Mouse (Mus musculus): ENCODE measurements around the gene Tead2. TPM values are rescaled to one million over a fixed set of nuclear protein-coding genes. Genes with fewer than 3 reads are reported as not detected.
A peak's percentile ranks its signal among the peaks of the same experiment; 100 is the strongest.

Tead2 gene
- polyA plus RNA-seq, 1 experiment from 2014 or later, result 324 TPM

DNA sequence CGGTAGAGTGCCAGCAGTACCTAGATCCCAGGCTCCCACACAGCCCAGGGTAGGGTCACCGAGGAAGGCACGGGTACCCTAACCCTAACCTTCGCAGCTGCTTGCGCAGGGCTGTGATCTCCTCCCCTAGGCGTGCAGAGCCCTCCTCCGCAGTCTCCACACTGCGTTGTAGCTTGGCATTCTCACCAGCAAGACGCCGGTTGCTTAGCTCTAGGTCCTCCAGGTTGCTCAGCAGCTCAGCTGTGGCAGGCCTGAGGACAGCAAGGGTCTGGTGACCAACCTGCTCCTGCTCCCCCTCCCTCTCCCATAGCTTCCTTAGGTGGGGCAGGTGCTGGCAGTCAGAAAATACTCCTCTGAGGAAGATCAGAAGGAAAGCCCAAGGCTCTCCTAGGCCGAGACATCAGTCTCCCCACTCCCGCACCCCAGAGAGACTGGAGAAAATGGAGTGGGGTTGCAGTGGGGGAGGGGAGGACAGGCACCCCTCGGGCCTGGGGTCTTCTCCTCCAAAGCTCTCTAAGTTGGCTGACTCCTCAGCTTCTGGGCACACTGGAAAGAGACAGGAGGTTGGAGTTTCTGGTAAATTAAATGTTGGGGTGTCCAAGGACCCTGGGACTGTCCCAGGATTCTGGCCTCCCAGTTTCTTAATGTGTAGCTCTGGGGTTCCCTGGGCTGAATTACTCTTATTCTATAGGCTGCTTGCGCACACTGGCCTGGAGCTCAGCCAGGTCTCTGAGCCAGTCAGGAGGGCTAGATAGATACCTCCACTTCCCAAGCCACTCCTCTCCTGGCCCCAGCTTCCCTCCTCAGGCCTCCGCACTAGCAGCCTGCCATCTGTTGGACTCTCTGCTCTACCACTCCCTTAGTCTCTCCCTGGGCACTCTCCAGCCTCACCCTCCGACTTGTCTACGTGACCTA is 21.4 kb upstream of the Tead2 start:
- Histone ChIP-seq H3K36me3 (no peaks in the 10 kb centered on the region), H3K4me3 (no peak overlapping the region), H3K9me3 (no peaks in the 10 kb centered on the region), H3K27ac (peak overlapping the region; percentile 18; the same call in 1 of the 2 replicates), H3K27me3 (ENCODE audit: insufficient read depth, poor library complexity, severe bottlenecking) (peaks cover 54% of the 10 kb centered on the region), H3K4me1 (replicated peaks) (peaks cover 66% of the 10 kb centered on the region)
- whole genome bisulfite sequencing, result 71% methylated on average over 17 of the region's 17 CpGs
- DNase-seq (ENCODE audit: low spot score), result no peak

DNA sequence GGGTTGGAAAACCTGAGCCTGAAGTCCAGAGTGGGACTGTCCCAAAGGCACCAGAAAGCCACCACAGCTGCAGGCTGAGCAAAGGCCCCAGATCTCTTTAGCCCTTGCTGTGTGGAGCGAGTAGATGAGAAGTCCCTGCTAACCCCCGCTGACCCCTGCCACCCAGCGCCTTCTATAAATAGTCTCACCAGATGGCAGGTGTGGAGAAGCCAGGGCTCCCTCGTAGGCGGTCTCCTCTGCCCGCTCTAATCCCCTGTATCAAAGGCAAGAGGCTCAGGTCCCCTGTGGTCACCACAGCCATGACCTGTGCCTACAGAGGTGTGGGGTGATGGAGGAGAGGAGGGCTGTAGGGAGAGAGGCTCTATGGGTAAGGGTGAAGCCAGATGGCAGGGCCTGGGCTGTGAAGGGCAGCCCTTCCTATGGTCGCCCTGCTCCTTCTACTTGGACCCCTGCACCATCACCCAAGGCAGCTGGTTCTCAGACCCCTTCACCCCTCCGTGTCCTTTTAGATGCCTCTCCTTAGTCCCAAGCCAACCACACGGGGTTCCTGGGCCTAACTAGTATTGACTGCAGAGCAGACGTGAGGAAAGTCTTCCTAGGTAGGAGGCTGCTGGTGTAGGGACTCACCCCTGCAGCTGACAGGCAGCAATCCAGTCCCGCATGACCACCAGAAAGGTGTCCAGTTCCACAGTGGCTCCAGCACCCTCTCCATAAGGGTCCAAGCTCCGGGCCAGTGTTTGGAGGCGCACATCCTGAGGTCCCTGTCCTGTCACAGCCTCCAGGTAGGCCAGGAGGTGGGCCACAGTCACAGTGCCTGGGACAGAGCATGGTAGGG is 20.0 kb upstream of the Tead2 start:
- Histone ChIP-seq H3K36me3 (no peaks in the 10 kb centered on the region), H3K9me3 (no peaks in the 10 kb centered on the region), H3K4me3 (no peak overlapping the region), H3K27me3 (ENCODE audit: insufficient read depth, poor library complexity, severe bottlenecking) (peaks cover 50% of the 10 kb centered on the region), H3K4me1 (replicated peaks) (peaks cover 66% of the 10 kb centered on the region), H3K27ac (0 out of 2 replicates have a peak overlapping the region, but pooled peaks have one; percentile 45)
- DNase-seq (ENCODE audit: low spot score), result no peak
- WGBS, result 58% methylated on average over 13 of the region's 13 CpGs

DNA sequence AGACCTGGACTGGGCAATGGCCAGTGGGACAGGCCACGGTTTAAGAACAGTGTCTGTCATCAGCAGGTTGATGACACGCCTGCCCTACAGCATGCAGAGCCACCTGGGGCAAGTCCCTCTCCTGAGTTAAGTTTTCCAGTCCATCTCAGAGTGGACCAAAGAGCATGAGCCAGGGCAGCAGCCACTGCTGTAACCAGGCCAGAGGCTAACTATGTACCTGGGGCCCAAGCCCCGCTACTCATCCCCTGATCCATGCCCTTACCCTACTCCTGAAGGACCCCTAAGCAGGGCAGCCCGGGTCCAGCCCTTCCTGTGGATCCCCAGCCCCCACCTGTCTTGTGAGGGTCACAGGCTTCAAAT is 19.4 kb upstream of the Tead2 start:
- Histone ChIP-seq H3K27ac (peak overlapping the region; percentile 45; the same call in 1 of the 2 replicates), H3K4me3 (no peak overlapping the region), H3K36me3 (no peaks in the 10 kb centered on the region), H3K27me3 (ENCODE audit: insufficient read depth, poor library complexity, severe bottlenecking) (peaks cover 49% of the 10 kb centered on the region), H3K4me1 (replicated peaks) (peaks cover 62% of the 10 kb centered on the region), H3K9me3 (no peaks in the 10 kb centered on the region)
- 77% methylated on average over 4 of the region's 4 CpGs for WGBS
- no peak for DNase-seq (ENCODE audit: low spot score)

DNA sequence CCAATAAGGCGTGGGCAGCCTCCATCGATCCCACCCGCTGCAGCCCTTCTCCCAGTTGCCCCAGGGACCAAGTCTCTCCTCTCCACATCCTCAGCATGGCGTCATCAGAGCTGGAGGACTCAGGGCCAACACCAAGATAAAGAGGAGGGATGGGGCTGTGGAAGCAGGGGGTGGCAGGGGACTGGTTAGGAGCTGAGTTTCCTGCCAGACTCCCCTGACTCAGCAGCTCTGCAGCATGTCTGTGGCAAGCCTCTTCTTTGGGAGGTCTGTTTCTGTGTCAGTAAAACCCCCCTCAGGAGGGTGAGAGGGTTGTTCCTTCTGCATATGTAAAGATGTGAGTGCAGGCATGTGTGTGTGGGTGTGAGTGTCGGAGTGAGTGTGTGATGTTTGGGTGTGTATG is 18.6 kb upstream of the Tead2 start:
- peaks cover 49% of the 10 kb centered on the region for H3K27me3 ChIP-seq (ENCODE audit: insufficient read depth, poor library complexity, severe bottlenecking)
- peak overlapping the region; percentile 45 for H3K27ac ChIP-seq
- no peaks in the 10 kb centered on the region for H3K9me3 ChIP-seq
- no peak overlapping the region for H3K4me3 ChIP-seq
- no peaks in the 10 kb centered on the region for H3K36me3 ChIP-seq
- WGBS, result 68% methylated on average over 5 of the region's 5 CpGs
- peaks cover 55% of the 10 kb centered on the region for H3K4me1 ChIP-seq (replicated peaks)
- no peak for DNase-seq (ENCODE audit: low spot score)

DNA sequence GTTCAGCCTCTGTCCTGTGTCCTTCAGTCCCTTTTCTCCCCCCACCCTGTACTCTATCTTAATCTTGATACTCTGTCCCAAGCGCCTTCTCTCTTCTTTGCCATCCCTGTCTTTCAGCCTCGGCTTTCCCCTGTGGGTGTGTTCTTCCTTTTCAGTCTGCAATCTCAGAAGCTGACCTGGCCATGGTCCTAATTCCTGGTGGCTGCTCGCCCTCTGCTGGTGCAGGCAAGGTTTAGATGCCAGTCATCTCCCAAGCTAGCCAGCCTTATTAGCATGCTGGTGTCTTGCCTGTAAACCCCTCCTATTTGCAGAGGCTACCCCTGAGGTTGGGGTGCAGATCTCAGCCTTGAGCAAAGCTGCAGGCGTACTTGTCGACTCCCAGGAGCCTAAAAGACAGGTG is 17.1 kb upstream of the Tead2 start:
- peaks cover 51% of the 10 kb centered on the region for H3K27me3 ChIP-seq (ENCODE audit: insufficient read depth, poor library complexity, severe bottlenecking)
- peak overlapping the region; percentile 50; the same call in 1 of the 2 replicates for H3K27ac ChIP-seq
- H3K4me1 ChIP-seq (replicated peaks), result peaks cover 45% of the 10 kb centered on the region
- DNase-seq (ENCODE audit: low spot score), result peak; percentile 76
- H3K36me3 ChIP-seq, result no peaks in the 10 kb centered on the region
- WGBS, result 15% methylated on average over 5 of the region's 5 CpGs
- no peak overlapping the region for H3K4me3 ChIP-seq
- no peaks in the 10 kb centered on the region for H3K9me3 ChIP-seq

DNA sequence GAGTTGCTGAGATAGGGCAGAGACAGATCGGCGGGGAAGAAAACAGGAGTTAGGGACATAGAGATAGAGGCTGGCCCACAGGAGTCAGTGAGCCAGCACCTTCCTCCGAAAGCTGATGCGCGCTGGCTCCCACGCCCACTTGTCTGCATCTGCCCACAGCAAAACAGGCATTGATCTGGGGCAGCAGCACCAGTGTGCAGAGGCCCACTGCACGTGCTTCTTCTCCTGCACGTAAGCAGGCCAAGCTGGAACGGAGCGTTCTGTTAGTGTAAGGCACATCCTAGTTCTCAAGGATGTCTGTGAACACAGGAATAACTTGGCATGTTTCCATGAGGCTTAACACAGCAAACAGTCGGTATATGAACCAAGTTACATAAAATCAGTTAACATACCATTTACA is 16.6 kb upstream of the Tead2 start:
- H3K36me3 ChIP-seq, result no peaks in the 10 kb centered on the region
- no peak for DNase-seq (ENCODE audit: low spot score)
- H3K9me3 ChIP-seq, result no peaks in the 10 kb centered on the region
- H3K27ac ChIP-seq, result no peak overlapping the region
- peaks cover 42% of the 10 kb centered on the region for H3K4me1 ChIP-seq (replicated peaks)
- WGBS, result 84% methylated on average over 11 of the region's 11 CpGs
- peaks cover 51% of the 10 kb centered on the region for H3K27me3 ChIP-seq (ENCODE audit: insufficient read depth, poor library complexity, severe bottlenecking)
- H3K4me3 ChIP-seq, result no peak overlapping the region

DNA sequence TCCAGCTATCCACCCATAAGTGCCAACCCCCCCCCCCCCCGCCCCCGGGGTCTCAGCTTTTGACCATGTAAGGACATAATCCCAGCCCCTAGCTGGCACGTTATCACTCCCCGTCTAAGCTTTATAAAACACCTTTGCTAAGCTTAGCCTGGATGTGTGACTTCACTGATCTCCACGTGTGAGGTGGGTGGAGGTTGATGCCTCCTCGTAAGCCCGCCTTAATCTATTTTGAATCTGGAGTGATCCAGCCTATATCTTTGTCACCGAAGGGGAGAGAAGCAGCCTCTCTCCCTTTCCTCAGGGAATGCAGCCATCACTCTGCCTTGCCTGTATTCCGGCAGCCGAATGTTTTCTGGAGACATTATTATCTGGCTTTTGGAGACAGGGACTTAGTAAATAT is 12.9 kb upstream of the Tead2 start:
- H3K4me1 ChIP-seq (replicated peaks), result peaks cover 17% of the 10 kb centered on the region
- no peak for DNase-seq (ENCODE audit: low spot score)
- 61% methylated on average over 10 of the region's 10 CpGs for WGBS
- H3K9me3 ChIP-seq, result no peaks in the 10 kb centered on the region
- H3K27me3 ChIP-seq (ENCODE audit: insufficient read depth, poor library complexity, severe bottlenecking), result peaks cover 29% of the 10 kb centered on the region
- no peak overlapping the region for H3K27ac ChIP-seq
- no peak overlapping the region for H3K4me3 ChIP-seq
- H3K36me3 ChIP-seq, result no peaks in the 10 kb centered on the region

DNA sequence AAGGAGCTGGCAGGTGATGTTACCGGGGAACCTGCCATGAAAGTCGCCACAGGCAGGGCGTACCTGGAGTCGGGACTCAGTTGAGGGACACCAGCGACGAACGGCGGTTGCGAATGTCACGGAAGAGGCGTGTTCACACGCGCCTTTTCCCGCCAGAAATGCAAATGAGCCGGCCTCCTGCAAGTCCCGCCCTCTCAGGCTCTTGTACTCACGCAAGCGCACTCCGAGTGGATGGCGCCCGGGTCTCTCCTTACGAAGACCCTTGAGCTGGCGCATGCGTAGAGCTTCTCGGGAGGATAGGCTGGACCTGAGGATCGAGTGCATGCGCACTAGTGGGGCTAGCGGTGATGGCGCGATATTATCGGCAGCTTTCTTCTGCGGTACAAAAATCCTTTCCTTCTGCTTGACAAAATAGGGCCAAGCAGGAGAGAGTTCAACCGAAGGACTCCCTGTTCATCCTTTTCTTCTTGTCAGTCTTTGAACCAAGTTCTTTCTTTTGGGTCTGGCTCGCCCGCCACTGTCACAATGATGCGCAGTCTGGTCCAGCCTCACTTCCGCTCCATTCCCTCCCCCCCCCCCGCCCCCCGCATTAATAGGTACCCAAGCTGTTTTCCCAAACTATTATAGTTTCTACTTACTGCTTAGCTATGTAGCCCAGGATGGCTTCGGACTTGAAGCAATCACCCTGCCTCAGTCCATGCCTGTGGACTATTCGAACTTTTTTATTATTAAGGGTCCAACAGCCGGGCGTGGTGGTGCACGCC is 11.0 kb upstream of the Tead2 start, which contains the start of gene Ccdc155:
Gene Ccdc155, minus strand, starts transcription at position 513 of the 764 bp plus-strand sequence.
- H3K36me3 ChIP-seq, result no peaks in the 10 kb centered on the region
- no peaks in the 10 kb centered on the region for H3K9me3 ChIP-seq
- H3K4me3 ChIP-seq, result peak within 1 kb of the TSS; percentile 51
- H3K27ac ChIP-seq, result peak within 1 kb of the TSS; percentile 82
- H3K27me3 ChIP-seq (ENCODE audit: insufficient read depth, poor library complexity, severe bottlenecking), result peaks cover 32% of the 10 kb centered on the region
- DNase-seq (ENCODE audit: low spot score), result peak; percentile 99
- WGBS, result 10% methylated on average over 44 of the region's 44 CpGs
- peaks cover 6% of the 10 kb centered on the region; the same call in 1 of the 2 replicates for H3K4me1 ChIP-seq (replicated peaks)

DNA sequence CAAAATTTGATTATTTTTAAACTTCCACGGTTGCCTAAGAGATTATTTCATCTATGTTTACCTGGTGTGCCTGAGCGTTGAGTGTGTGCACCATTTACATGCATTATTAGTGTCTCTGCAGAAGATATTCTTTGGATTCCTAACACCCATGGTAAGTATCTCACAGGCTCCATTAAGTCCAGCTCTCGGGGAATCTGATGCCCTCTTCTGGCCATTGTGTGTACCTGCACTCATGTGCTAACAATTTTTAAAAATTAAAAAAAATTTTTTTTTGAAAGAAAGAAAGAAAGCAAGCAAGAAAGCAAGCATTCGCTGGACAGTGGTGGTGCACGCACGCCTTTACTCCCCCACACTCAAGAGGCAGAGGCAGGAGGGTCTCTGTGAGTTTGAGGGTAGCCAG is 7.3 kb upstream of the Tead2 start:
- WGBS, result 76% methylated on average over 6 of the region's 6 CpGs
- Histone ChIP-seq H3K4me1 (replicated peaks) (peaks cover 17% of the 10 kb centered on the region), H3K27me3 (ENCODE audit: insufficient read depth, poor library complexity, severe bottlenecking) (peaks cover 42% of the 10 kb centered on the region), H3K9me3 (no peaks in the 10 kb centered on the region), H3K27ac (no peak overlapping the region), H3K4me3 (no peak overlapping the region), H3K36me3 (no peaks in the 10 kb centered on the region)
- DNase-seq (ENCODE audit: low spot score), result no peak

DNA sequence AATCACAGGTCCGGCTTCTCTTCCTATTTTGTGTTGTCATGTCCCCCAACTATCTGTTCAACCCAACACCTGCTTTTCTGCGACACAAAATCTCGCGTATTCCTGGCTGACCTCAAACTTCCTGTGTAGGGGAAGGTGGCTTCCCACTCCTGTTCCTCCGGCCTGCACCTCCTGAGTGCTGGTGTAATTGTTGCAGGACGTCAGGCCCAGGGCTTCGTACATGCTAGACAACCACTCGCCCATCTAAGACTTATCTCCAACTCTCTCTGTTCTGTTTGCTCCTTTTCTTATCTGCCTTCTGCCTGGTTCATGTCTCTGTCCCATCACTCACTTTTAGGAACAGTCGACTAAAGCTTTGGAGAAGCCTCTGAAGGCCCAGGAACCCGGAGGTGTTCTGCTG is 4.5 kb upstream of the Tead2 start:
- 74% methylated on average over 10 of the region's 10 CpGs for WGBS
- Histone ChIP-seq H3K9me3 (no peaks in the 10 kb centered on the region), H3K27me3 (ENCODE audit: insufficient read depth, poor library complexity, severe bottlenecking) (peaks cover 33% of the 10 kb centered on the region), H3K36me3 (no peaks in the 10 kb centered on the region), H3K4me3 (peak overlapping the region; percentile 36; the same call in 1 of the 2 replicates), H3K27ac (no peak overlapping the region), H3K4me1 (replicated peaks) (peaks cover 25% of the 10 kb centered on the region)
- DNase-seq (ENCODE audit: low spot score), result no peak

DNA sequence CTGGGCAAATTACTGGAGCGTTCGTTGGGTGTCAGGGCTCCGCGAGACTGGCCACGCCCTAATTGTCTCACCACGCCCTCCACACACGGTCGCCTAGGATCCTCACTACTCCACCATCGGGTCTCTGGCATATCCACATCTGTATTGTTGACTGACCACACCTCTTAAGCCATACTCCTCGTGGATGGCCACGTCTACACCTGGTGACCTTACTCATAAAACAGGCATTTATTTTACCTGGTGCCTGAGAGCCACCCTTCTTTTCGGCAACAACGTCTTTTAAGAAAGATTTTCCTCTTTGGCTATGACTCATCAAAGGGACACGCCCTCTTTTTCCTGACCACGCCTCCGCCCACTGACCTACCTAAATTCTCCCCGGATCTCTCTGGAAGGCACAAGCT is 3.7 kb upstream of the Tead2 start, which contains the start of gene Dkkl1:
Gene Dkkl1, minus strand, starts transcription at position 297 of the 401 bp plus-strand sequence.
- WGBS, result 7% methylated on average over 17 of the region's 17 CpGs
- no peaks in the 10 kb centered on the region for H3K9me3 ChIP-seq
- no peak within 1 kb of the TSS for H3K27ac ChIP-seq
- peaks cover 33% of the 10 kb centered on the region for H3K4me1 ChIP-seq (replicated peaks)
- H3K27me3 ChIP-seq (ENCODE audit: insufficient read depth, poor library complexity, severe bottlenecking), result peaks cover 33% of the 10 kb centered on the region
- no peaks in the 10 kb centered on the region for H3K36me3 ChIP-seq
- no peak for DNase-seq (ENCODE audit: low spot score)
- H3K4me3 ChIP-seq, result peak within 1 kb of the TSS; percentile 36

DNA sequence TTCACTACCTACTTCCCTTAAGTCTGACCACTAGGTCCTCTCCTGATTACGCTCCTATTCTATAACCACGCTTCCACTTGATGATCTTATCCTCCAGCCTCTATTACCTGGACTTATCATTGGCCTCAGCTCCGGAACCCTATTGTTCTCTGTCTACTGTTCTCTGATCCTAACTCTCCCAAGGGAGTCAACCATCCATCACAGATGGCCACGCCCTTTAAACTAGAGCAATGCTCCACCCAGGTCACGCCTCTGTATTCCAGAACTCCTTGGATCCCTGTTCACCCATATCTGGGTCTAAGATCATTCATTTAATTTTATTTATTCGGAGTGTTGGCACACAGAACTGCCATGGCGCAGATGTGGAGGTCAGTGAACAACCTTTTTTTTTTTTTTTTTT is 3.2 kb upstream of the Tead2 start:
- Histone ChIP-seq H3K27ac (no peak overlapping the region), H3K4me3 (0 out of 2 replicates have a peak overlapping the region, but pooled peaks have one; percentile 36), H3K4me1 (replicated peaks) (peaks cover 38% of the 10 kb centered on the region), H3K36me3 (peaks cover 4% of the 10 kb centered on the region), H3K9me3 (no peaks in the 10 kb centered on the region), H3K27me3 (ENCODE audit: insufficient read depth, poor library complexity, severe bottlenecking) (peaks cover 33% of the 10 kb centered on the region)
- no peak for DNase-seq (ENCODE audit: low spot score)
- WGBS, result 74% methylated on average over 7 of the region's 7 CpGs

All from hindbrain, embryonic 10.5 days (tissue).